Mouse (Mus musculus) kidney, postnatal 0 days (tissue): Measurements from ENCODE around the gene Cxadr. TPM values are rescaled to one million over a fixed set of nuclear protein-coding genes. Genes with fewer than 3 reads are reported as not detected.

Source experiments
- ATAC-seq: fragments of 200-750 bp; cut with Nextera tagmentation; replicated peaks from 2 replicates; pipeline ENCODE4 v1.8.0; 2017; ENCODE audit warnings: low read depth, moderate number of reproducible peaks, moderate TSS enrichment, moderate library complexity; ENCODE audit not compliant: low FRiP score
- DNase-seq: peaks from one replicate; pipeline ENCODE4 v3.0.0-alpha.2; 2016; ENCODE audit warnings: low spot score
- H3K27ac ChIP-seq: fragments of 300-500 bp; sonication (generic); 2 replicates; pipeline ENCODE4 v1.5.1; 2014; ENCODE audit warnings: mild to moderate bottlenecking
- H3K27me3 ChIP-seq: fragments of 300-500 bp; sonication (generic); 2 replicates; pipeline ENCODE4 v1.6.1; 2014; ENCODE audit warnings: low read length, mixed read lengths; ENCODE audit not compliant: insufficient read depth
- H3K36me3 ChIP-seq: fragments of 300-500 bp; sonication (generic); 2 replicates; pipeline ENCODE4 v1.6.1; 2014; ENCODE audit warnings: low read length, mixed read lengths; ENCODE audit not compliant: insufficient read depth
- H3K4me1 ChIP-seq: fragments of 300-500 bp; sonication (generic); replicated peaks from 2 replicates; pipeline ENCODE4 v1.6.1; 2014; ENCODE audit warnings: antibody characterized with exemption, low read length, mixed read lengths; ENCODE audit not compliant: insufficient read depth
- H3K4me2 ChIP-seq: fragments of 300-500 bp; sonication (generic); 2 replicates; pipeline ENCODE4 v1.6.1; 2014; ENCODE audit warnings: mild to moderate bottlenecking, low read length, moderate library complexity, mixed read lengths
- H3K4me3 ChIP-seq: fragments of 300-500 bp; sonication (generic); replicated peaks from 2 replicates; pipeline ENCODE4 v1.5.1; 2014; ENCODE audit warnings: low read depth, low read length
- H3K9ac ChIP-seq: fragments of 300-500 bp; sonication (generic); 2 replicates; pipeline ENCODE4 v1.6.1; 2014; ENCODE audit warnings: low read depth, low read length
- H3K9me3 ChIP-seq: fragments of 300-500 bp; sonication (generic); replicated peaks from 2 replicates; pipeline ENCODE4 v1.6.1; 2016; ENCODE audit warnings: low read length, inconsistent platforms, mixed read lengths
- CTCF ChIP-seq: IDR thresholded peaks from 2 replicates; pipeline ENCODE4 v1.5.1; 2016; ENCODE audit warnings: antibody characterized with exemption, low read depth, mild to moderate bottlenecking, moderate library complexity
- WGBS: fragments of 180-500 bp; shearing (Covaris S2); extraction: QIAGEN DNeasy Blood & Tissue Kit; methylation state at CpG from one replicate; pipeline ENCODE4 v1.1.7; 2014; 5-methylcytosine and 5-hydroxymethylcytosine counted together
- polyA plus RNA-seq: library from polyadenylated mRNA; unstranded; fragments of >200 nt; fragmentation: Nextera tagmentation; extraction: Ambion mirVana; gene quantifications from 2 replicates; pipeline ENCODE4 v1.2.1, GENCODE M21; 2015

The Cxadr gene
- polyA plus RNA-seq, 1 experiment from 2014 or later: 33.2 TPM

DNA sequence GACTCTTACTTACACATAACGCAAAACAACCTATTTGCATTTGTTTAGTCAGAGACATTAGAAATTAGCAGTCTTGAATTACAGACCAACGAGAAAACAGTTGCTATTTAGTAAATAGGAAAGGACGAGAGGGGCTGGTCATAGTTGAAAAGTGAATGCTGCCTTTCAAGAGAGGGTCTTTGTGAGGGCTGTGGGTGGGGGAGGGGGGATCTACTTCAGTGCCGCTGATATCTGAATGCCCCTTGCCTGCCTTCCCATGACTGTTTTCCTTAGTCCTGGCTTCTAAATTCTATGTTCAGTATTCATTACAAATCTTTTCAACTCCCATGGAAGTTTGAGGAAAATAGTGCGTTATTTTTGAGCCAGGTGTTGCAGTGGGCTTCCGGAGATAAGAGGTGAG is 12.7 kb downstream of the Cxadr start:
- Histone ChIP-seq H3K9me3 (no peaks in the 10 kb centered on the region), H3K4me3 (no peak overlapping the region), H3K36me3 (no peaks in the 10 kb centered on the region), H3K27ac (no peak overlapping the region), H3K4me2 (no peak overlapping the region), H3K27me3 (no peaks in the 10 kb centered on the region), H3K9ac (no peak overlapping the region), H3K4me1 (no peaks in the 10 kb centered on the region)
- 71% methylated on average over 6 of the region's 6 CpGs for WGBS
- no peak for ATAC-seq
- no peak for DNase-seq
- TF ChIP-seq CTCF: no peak

DNA sequence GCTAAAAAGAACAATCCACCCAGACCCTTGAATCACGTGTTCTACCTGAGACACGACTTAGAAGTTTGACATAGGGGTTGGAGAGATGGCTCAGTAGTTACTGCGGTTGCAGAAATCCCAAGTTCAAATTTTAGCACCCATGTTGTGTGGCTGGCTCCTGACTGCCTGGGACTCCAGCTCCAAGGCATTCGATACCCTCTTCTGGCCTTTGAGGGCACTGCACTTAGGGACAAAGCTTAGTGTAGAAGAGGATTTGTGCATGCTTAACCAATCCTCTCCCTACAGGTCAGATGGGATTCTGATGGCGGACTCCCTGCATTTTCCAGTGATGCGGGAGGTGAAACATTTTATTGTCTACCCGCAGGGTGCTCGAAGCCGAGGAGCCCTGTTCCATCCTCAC is 15.6 kb downstream of the Cxadr start:
- H3K27ac ChIP-seq: no peak overlapping the region

GRCm38 (mm10) chr16:78317960-78318359 is 16.7 kb downstream of the Cxadr start:
- Histone ChIP-seq H3K36me3 (no peaks in the 10 kb centered on the region), H3K9me3 (no peaks in the 10 kb centered on the region), H3K27ac (no peak overlapping the region), H3K4me2 (no peak overlapping the region), H3K4me1 (no peaks in the 10 kb centered on the region), H3K9ac (no peak overlapping the region), H3K4me3 (no peak overlapping the region), H3K27me3 (no peaks in the 10 kb centered on the region)
- no peak for TF ChIP-seq CTCF
- 58% methylated on average over 7 of the region's 7 CpGs for WGBS
- ATAC-seq: peak; percentile 44; the same call in 1 of the 2 replicates
- DNase-seq: no peak

More for the DNA sequence above, 15.6 kb downstream of the Cxadr start:
- Histone ChIP-seq H3K9me3 (no peaks in the 10 kb centered on the region), H3K4me2 (no peak overlapping the region), H3K27me3 (no peaks in the 10 kb centered on the region), H3K4me1 (no peaks in the 10 kb centered on the region), H3K4me3 (no peak overlapping the region), H3K36me3 (no peaks in the 10 kb centered on the region), H3K9ac (no peak overlapping the region)
- peak; percentile 68 for TF ChIP-seq CTCF
- peak; percentile 40; the same call in 1 of the 2 replicates for ATAC-seq
- peak; percentile 39 for DNase-seq
- WGBS: 90% methylated on average over 9 of the region's 9 CpGs

DNA sequence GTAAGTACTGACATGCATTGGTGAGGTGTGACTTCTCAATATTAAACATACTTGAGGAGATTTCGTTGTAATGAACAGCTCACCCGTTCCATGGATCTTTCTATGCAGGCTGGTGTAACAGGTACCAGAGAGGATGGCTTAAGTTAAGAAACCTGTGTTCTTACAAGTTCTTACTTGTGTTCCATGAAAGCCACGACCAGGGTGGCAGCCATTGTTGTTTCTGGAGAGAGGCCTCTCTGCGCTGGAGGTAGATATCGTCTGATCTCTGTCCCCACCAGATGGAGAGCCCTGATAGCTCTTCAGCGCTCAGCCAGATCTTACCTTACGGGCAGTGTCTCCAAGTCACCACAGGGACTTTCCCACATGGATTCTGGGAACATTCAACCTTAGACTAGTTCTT is 18.4 kb downstream of the Cxadr start:
- DNase-seq (no peak), ATAC-seq (no peak)
- 79% methylated on average over 7 of the region's 7 CpGs for WGBS
- Histone ChIP-seq H3K27ac (no peak overlapping the region), H3K9me3 (no peaks in the 10 kb centered on the region), H3K27me3 (no peaks in the 10 kb centered on the region), H3K4me3 (no peak overlapping the region), H3K4me1 (0 out of 2 replicates have a peak, but pooled peaks cover 4% of the 10 kb centered on the region), H3K9ac (no peak overlapping the region), H3K36me3 (no peaks in the 10 kb centered on the region), H3K4me2 (no peak overlapping the region)
- no peak for TF ChIP-seq CTCF

- Histone ChIP-seq H3K4me1 (0 out of 2 replicates have a peak, but pooled peaks cover 4% of the 10 kb centered on the region), H3K4me3 (no peak overlapping the region), H3K27me3 (no peaks in the 10 kb centered on the region), H3K36me3 (no peaks in the 10 kb centered on the region), H3K9ac (no peak overlapping the region), H3K4me2 (no peak overlapping the region), H3K9me3 (no peaks in the 10 kb centered on the region), H3K27ac (no peak overlapping the region)
- TF ChIP-seq CTCF: no peak
- no peak for ATAC-seq
- peak; percentile 41 for DNase-seq
- WGBS: 24% methylated on average over 7 of the region's 7 CpGs
Measured at GRCm38 (mm10) chr16:78321559-78321958, 20.3 kb downstream of the Cxadr start.

- ATAC-seq: no peak
- Histone ChIP-seq H3K9me3 (no peaks in the 10 kb centered on the region), H3K4me2 (no peak overlapping the region), H3K36me3 (no peaks in the 10 kb centered on the region), H3K4me1 (0 out of 2 replicates have a peak, but pooled peaks cover 4% of the 10 kb centered on the region), H3K27ac (no peak overlapping the region), H3K27me3 (no peaks in the 10 kb centered on the region), H3K9ac (no peak overlapping the region), H3K4me3 (no peak overlapping the region)
- no peak for TF ChIP-seq CTCF
- 51% methylated on average over 7 of the region's 7 CpGs for WGBS
- no peak for DNase-seq
Measured at GRCm38 (mm10) chr16:78322140-78322539, 20.9 kb downstream of the Cxadr start.
